Mouse (Mus musculus) cerebellum, postnatal 10 days (tissue): ENCODE measurements at regions not wholly inside any gene's neighbourhood (a gene's known extent, or its start where the extent isn't known, plus 50 kb on each side); places are given as distances from the start of the nearest gene placed in this dataset.

Experiments used
- DNase-seq, 2 experiments: peaks; one replicate each; pipeline ENCODE4 v3.0.0; 2021; ENCODE audit warnings: mixed read lengths in 2 of 2

- peak; percentile 44 to 52 for DNase-seq
Observed at GRCm38 (mm10) chr3:25240196-25240595, 96.1 kb upstream of the Naaladl2 start.

GRCm38 (mm10) chr3:25220601-25221000 lies 76.5 kb upstream of the Naaladl2 start:
- peak; percentile 6 to 34 for DNase-seq

DNA sequence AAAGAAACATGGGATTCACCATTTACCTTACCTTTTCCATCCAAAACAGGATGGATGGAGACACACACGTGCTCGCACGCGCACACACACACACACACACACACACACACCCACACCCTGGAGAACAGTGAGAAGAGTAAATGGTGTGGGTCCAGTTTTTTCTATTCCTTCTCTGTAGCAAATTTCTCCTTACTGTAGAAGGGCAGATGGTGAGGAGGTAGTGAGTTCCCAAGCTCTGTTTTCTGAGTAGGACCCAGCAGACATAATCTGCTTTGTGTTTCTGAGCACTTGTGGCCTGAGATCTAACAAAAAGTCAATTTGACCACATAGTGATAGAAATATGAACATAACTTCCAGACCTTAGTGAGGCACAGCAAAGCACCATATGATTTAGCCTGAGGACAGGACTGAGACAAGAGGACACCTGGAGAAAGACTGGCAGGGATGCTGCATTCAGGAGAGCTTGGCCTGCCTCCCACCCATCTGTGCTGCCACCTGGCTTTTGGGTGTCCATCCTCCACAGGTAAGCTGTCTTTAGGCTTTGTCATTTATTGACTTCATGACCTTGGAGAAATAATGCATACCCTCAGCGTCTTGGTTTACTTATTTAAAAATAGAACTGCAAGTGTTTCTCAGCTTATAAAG lies 64.1 kb upstream of the Naaladl2 start:
- peak; percentile 96 for DNase-seq
